Mouse (Mus musculus) neural tube, embryonic 11.5 days (tissue): ENCODE data around the gene Spns1. TPM values are rescaled to one million over a fixed set of nuclear protein-coding genes. Genes with fewer than 3 reads are reported as not detected.

Source experiments
- microRNA-seq: library from miRNA; unstranded; fragments of <30 nt; microRNA quantifications from one replicate; pipeline ENCODE4, GENCODE M21; 2016
- polyA plus RNA-seq: library from polyadenylated mRNA; unstranded; fragments of >200 nt; fragmentation: Nextera tagmentation; extraction: Ambion mirVana; gene quantifications from 2 replicates; pipeline ENCODE4 v1.2.1, GENCODE M21; 2014

The Spns1 gene
- polyA plus RNA-seq, 1 experiment from 2014 or later: 54.0 TPM

Small RNAs within 50 kb of the gene (microRNA-seq; reads per million reads assigned to microRNA genes)
- gene Mir7058: not detected

Other genes with a start within 250 kb of the Spns1 start
- 70.0 and 72.9 TPM in 2 replicates for gene Xpo6, start 176.9 kb downstream of the Spns1 start, polyA plus RNA-seq
- gene Sbk1, start 104.8 kb downstream of the Spns1 start, polyA plus RNA-seq: 206 and 227 TPM in 2 replicates
- 1.9 and 2.6 TPM in 2 replicates for gene Lat, start 7.9 kb downstream of the Spns1 start, polyA plus RNA-seq
- gene Nfatc2ip, start 19.3 kb upstream of the Spns1 start, polyA plus RNA-seq: 4.4 and 5.5 TPM in 2 replicates
- not detected in 2 replicates for gene Cd19, start 37.4 kb upstream of the Spns1 start, polyA plus RNA-seq
- gene Rabep2, start 51.3 kb upstream of the Spns1 start, polyA plus RNA-seq: 21.4 and 23.2 TPM in 2 replicates
- gene Atp2a1, start 85.7 kb upstream of the Spns1 start, polyA plus RNA-seq: 19.0 and 20.1 TPM in 2 replicates
- gene Sh2b1, start 98.0 kb upstream of the Spns1 start, polyA plus RNA-seq: 51.5 and 55.5 TPM in 2 replicates
- gene Tufm, start 109.9 kb upstream of the Spns1 start, polyA plus RNA-seq: 160 and 167 TPM in 2 replicates
- gene Atxn2l, start 126.0 kb upstream of the Spns1 start, polyA plus RNA-seq: 62.2 and 64.2 TPM in 2 replicates
- gene Eif3c, start 189.0 kb upstream of the Spns1 start, polyA plus RNA-seq: 188 and 191 TPM in 2 replicates
- gene Apobr, start 207.5 kb upstream of the Spns1 start, polyA plus RNA-seq: 0.54 and 0.60 TPM in 2 replicates
- 19.8 and 21.7 TPM in 2 replicates for gene Cln3, start 208.4 kb upstream of the Spns1 start, polyA plus RNA-seq
- not detected in 2 replicates for gene Il27, start 217.5 kb upstream of the Spns1 start, polyA plus RNA-seq